Mouse (Mus musculus): ENCODE results near the gene Tcf12.

Tcf12 gene

GRCm38 (mm10) chr9:71803281-71803680 lies 308.4 kb downstream of the Tcf12 start:
- DNase-seq (ENCODE audit: low read depth) = no peak

GRCm38 (mm10) chr9:71799598-71799997 lies 312.1 kb downstream of the Tcf12 start:
- no peak for DNase-seq (ENCODE audit: low read depth)

GRCm38 (mm10) chr9:71798176-71798575 lies 313.5 kb downstream of the Tcf12 start:
- no peak for DNase-seq (ENCODE audit: low read depth)
